Mouse (Mus musculus) cortical plate, adult 2 months (tissue): Measurements from ENCODE around the gene Necab3.

ENCODE experiments used
- CTCF ChIP-seq: fragments of 200-500 bp; IDR thresholded peaks from 2 replicates; pipeline ENCODE4 v1.5.1; 2011; ENCODE audit warnings: mild to moderate bottlenecking, control low read depth, low read length; ENCODE audit not compliant: insufficient read depth; ENCODE audit errors: extremely low read depth
- POLR2A ChIP-seq: fragments of 200-500 bp; IDR thresholded peaks from 2 replicates; pipeline ENCODE4 v1.6.1; 2011; ENCODE audit warnings: mild to moderate bottlenecking, low read length, control low read depth; ENCODE audit not compliant: insufficient read depth; ENCODE audit errors: extremely low read depth

DNA sequence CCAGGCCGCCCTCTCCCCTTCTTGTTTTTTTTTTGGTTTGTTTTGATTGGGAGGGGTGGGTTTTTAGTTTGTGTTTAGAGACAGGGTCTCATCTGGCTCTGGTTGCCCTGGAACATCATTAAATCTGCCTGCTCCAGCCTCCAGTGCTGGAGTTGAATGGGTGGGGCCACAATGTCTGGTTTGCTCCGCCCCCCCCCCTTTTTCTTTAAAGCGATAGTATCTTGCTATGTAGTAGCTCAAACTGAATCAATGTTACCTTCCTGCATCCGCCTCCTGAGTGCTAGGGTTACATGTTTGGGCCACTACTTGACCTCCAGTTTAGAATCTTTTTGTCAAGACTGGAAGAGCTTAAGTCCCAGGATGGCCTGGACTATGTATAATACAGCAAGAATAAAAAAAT is 12.6 kb upstream of the Necab3 start:
- TF ChIP-seq POLR2A (no peak), CTCF (no peak)
